In genomic region chr3:144378524-144379225, GRCm38 (mm10) we compare ENCODE assay signal across 13 mouse cellular contexts.
DNase-seq lines count a peak whose midpoint lies in the region; ATAC-seq lines count a peak whose summit lies in the region.
"Had no signal": no experiment of that assay in that cellular context is flagged by ENCODE, and none has a peak within 500 bp of the region (broad histone marks: within the 10 kb centered on the region; RNA-seq: fewer than 3 reads in every experiment).

No protein-coding gene starts in this region.

- H3K4me1 ChIP-seq in neural tube, embryonic 11.5 days (ENCODE audit: control insufficient read depth, insufficient read depth, low read length), result peaks cover 6% of the 10 kb centered on the region
- H3K4me1 ChIP-seq in hindbrain, embryonic 11.5 days (replicated peaks; ENCODE audit: control insufficient read depth, insufficient read depth, low read length), result peaks cover 3% of the 10 kb centered on the region
- H3K4me1 ChIP-seq in midbrain, embryonic 11.5 days (ENCODE audit: control insufficient read depth, insufficient read depth, low read length), result peaks cover 7% of the 10 kb centered on the region

- ATAC-seq in neural tube, embryonic 11.5 days (ENCODE audit: insufficient read depth, low FRiP score, low TSS enrichment), result peak; percentile 29; the same call in 1 of the 2 replicates
- ATAC-seq in hindbrain, embryonic 11.5 days (ENCODE audit: low FRiP score), result 0 out of 2 replicates have a peak, but pooled peaks have one; percentile 19
- no peak for ATAC-seq in midbrain, embryonic 11.5 days (ENCODE audit: low FRiP score)
- no peak for ATAC-seq in CD4-positive, CD25-positive, alpha-beta regulatory T cell, adult 4 months

- H3K36me3 ChIP-seq in neural tube, embryonic 11.5 days (ENCODE audit: control insufficient read depth, insufficient read depth, low read length), result no peaks in the 10 kb centered on the region
- no peaks in the 10 kb centered on the region for H3K36me3 ChIP-seq in hindbrain, embryonic 11.5 days (ENCODE audit: control insufficient read depth, insufficient read depth, low read length)
- no peaks in the 10 kb centered on the region for H3K36me3 ChIP-seq in midbrain, embryonic 11.5 days (ENCODE audit: control insufficient read depth, insufficient read depth, low read length)

- no peak overlapping the region for H3K9ac ChIP-seq in neural tube, embryonic 11.5 days (ENCODE audit: low read length)
- H3K9ac ChIP-seq in hindbrain, embryonic 11.5 days (ENCODE audit: low read depth, low read length), result no peak overlapping the region
- H3K9ac ChIP-seq in midbrain, embryonic 11.5 days (ENCODE audit: low read length), result no peak overlapping the region

- no peaks in the 10 kb centered on the region for H3K9me3 ChIP-seq in neural tube, embryonic 11.5 days (ENCODE audit: control insufficient read depth, low read length)
- H3K9me3 ChIP-seq in hindbrain, embryonic 11.5 days (ENCODE audit: control insufficient read depth, low read length), result no peaks in the 10 kb centered on the region
- no peaks in the 10 kb centered on the region for H3K9me3 ChIP-seq in midbrain, embryonic 11.5 days (ENCODE audit: control insufficient read depth, low read length)

- 87% methylated on average over 8 of the region's 8 CpGs for WGBS in neural tube, embryonic 11.5 days
- WGBS in hindbrain, embryonic 11.5 days, result 90% methylated on average over 8 of the region's 8 CpGs
- 93% methylated on average over 8 of the region's 8 CpGs for WGBS in midbrain, embryonic 11.5 days

- H3K4me3 ChIP-seq in neural tube, embryonic 11.5 days (ENCODE audit: low read depth, low read length), result no peak overlapping the region
- no peak overlapping the region for H3K4me3 ChIP-seq in hindbrain, embryonic 11.5 days (ENCODE audit: low read depth, low read length)
- H3K4me3 ChIP-seq in midbrain, embryonic 11.5 days (ENCODE audit: low read depth, low read length), result no peak overlapping the region

- no peak for DNase-seq in neural tube, embryonic 11.5 days (ENCODE audit: low spot score)
- no peak for DNase-seq in neural tube, embryonic 10.5 days (ENCODE audit: extremely low spot score, low spot score)
- no peak for DNase-seq in hindbrain, embryonic 11.5 days (ENCODE audit: low spot score)
- peak; percentile 73 for DNase-seq in midbrain, embryonic 11.5 days (ENCODE audit: low spot score, missing footprints)
- DNase-seq in spleen, adult 18-20 months, result no peak
- no peak for DNase-seq in layer of hippocampus, postnatal 36 days
- DNase-seq in cerebellum, adult 11 months, result no peak
- DNase-seq: cerebellum, postnatal 14 days; gastrocnemius, postnatal 10 days; kidney, adult 11 months; right cerebral cortex, postnatal 14 days; thymus, postnatal 14 days had no signal

- no peak overlapping the region for H3K4me2 ChIP-seq in neural tube, embryonic 11.5 days (ENCODE audit: low read depth)
- H3K4me2 ChIP-seq in hindbrain, embryonic 11.5 days (replicated peaks; ENCODE audit: low read depth, low read length), result no peak overlapping the region
- H3K4me2 ChIP-seq in midbrain, embryonic 11.5 days, result no peak overlapping the region

- no peaks in the 10 kb centered on the region for H3K27me3 ChIP-seq in neural tube, embryonic 11.5 days (ENCODE audit: control insufficient read depth, insufficient read depth, low read length)
- no peaks in the 10 kb centered on the region for H3K27me3 ChIP-seq in hindbrain, embryonic 11.5 days (ENCODE audit: control insufficient read depth, insufficient read depth, low read length)
- H3K27me3 ChIP-seq in midbrain, embryonic 11.5 days (ENCODE audit: control insufficient read depth, insufficient read depth, low read length), result no peaks in the 10 kb centered on the region

- no peak overlapping the region for H3K27ac ChIP-seq in neural tube, embryonic 11.5 days (ENCODE audit: low read depth, low read length)
- no peak overlapping the region for H3K27ac ChIP-seq in hindbrain, embryonic 11.5 days (ENCODE audit: low read depth, low read length)
- H3K27ac ChIP-seq in midbrain, embryonic 11.5 days (ENCODE audit: low read depth, low read length), result no peak overlapping the region

Comparison
In these comparisons a context has a peak if more than half of its experiments do, and no peak if none do; other contexts are left out.
1. ATAC-seq: peak in neural tube, embryonic 11.5 days (single experiment) and hindbrain, embryonic 11.5 days (single experiment); none in midbrain, embryonic 11.5 days (single experiment) and CD4-positive, CD25-positive, alpha-beta regulatory T cell, adult 4 months (single experiment).